Mouse (Mus musculus) lung, postnatal 0 days (tissue): ENCODE measurements at regions not wholly inside any gene's neighbourhood (a gene's known extent, or its start where the extent isn't known, plus 50 kb on each side); places are given as distances from the start of the nearest gene placed in this dataset.

Experiments used
- ATAC-seq: fragments of 200-750 bp; cut with Nextera tagmentation; 2 replicates; pipeline ENCODE4 v1.8.0; 2017; ENCODE audit warnings: moderate library complexity
- DNase-seq: peaks from one replicate; pipeline ENCODE4 v3.0.0-alpha.2; 2016; ENCODE audit warnings: low spot score
- H3K27ac ChIP-seq: fragments of 300-500 bp; sonication (generic); 2 replicates; pipeline ENCODE4 v1.5.1; 2014; ENCODE audit warnings: antibody characterized with exemption, mild to moderate bottlenecking, low read length, mixed read lengths
- H3K27me3 ChIP-seq: fragments of 300-500 bp; sonication (generic); replicated peaks from 2 replicates; pipeline ENCODE4 v1.6.1; 2014; ENCODE audit warnings: low read length, mixed read lengths; ENCODE audit not compliant: insufficient read depth
- H3K36me3 ChIP-seq: fragments of 300-500 bp; sonication (generic); 2 replicates; pipeline ENCODE4 v1.6.1; 2014; ENCODE audit warnings: low read length, mixed read lengths; ENCODE audit not compliant: insufficient read depth
- H3K4me1 ChIP-seq: fragments of 300-500 bp; sonication (generic); 2 replicates; pipeline ENCODE4 v1.6.1; 2014; ENCODE audit warnings: antibody characterized with exemption, low read depth, low read length, mixed read lengths; ENCODE audit not compliant: insufficient read depth
- H3K4me2 ChIP-seq: fragments of 300-500 bp; sonication (generic); replicated peaks from 2 replicates; pipeline ENCODE4 v1.6.1; 2014; ENCODE audit warnings: low read depth, mild to moderate bottlenecking, low read length, moderate library complexity, mixed read lengths
- H3K4me3 ChIP-seq: fragments of 300-500 bp; sonication (generic); 2 replicates; pipeline ENCODE4 v1.5.1; 2014; ENCODE audit warnings: low read depth, low read length
- H3K9ac ChIP-seq: fragments of 300-500 bp; sonication (generic); replicated peaks from 2 replicates; pipeline ENCODE4 v1.6.1; 2014; ENCODE audit warnings: low read depth, mild to moderate bottlenecking
- H3K9me3 ChIP-seq: fragments of 300-500 bp; sonication (generic); 2 replicates; pipeline ENCODE4 v1.6.1; 2016; ENCODE audit warnings: low read length, mixed read lengths
- CTCF ChIP-seq: IDR thresholded peaks from 2 replicates; pipeline ENCODE4 v1.5.1; 2016; ENCODE audit warnings: antibody characterized with exemption, mild to moderate bottlenecking
- EP300 ChIP-seq: IDR thresholded peaks from 2 replicates; pipeline ENCODE4 v1.6.1; 2016; ENCODE audit warnings: antibody characterized with exemption, mild to moderate bottlenecking, control low read depth
- WGBS: fragments of 180-500 bp; shearing (Covaris S2); extraction: QIAGEN DNeasy Blood & Tissue Kit; methylation state at CpG from one replicate; pipeline ENCODE4 v1.1.7; 2014; 5-methylcytosine and 5-hydroxymethylcytosine counted together

GRCm38 (mm10) chr13:107306958-107307357 lies 285.0 kb upstream of the Kif2a start:
- no peak overlapping the region for H3K4me2 ChIP-seq
- H3K4me1 ChIP-seq = no peaks in the 10 kb centered on the region; the same call in 1 of the 2 replicates
- DNase-seq (no peak), ATAC-seq (no peak)
- WGBS = 81% methylated on average over 1 of the region's 1 CpGs
- H3K4me3 ChIP-seq = no peak overlapping the region
- no peaks in the 10 kb centered on the region for H3K27me3 ChIP-seq
- no peak for TF ChIP-seq CTCF
- no peaks in the 10 kb centered on the region for H3K36me3 ChIP-seq
- H3K9ac ChIP-seq = no peak overlapping the region
- H3K9me3 ChIP-seq = no peaks in the 10 kb centered on the region
- no peak overlapping the region for H3K27ac ChIP-seq

- Histone ChIP-seq H3K4me2 (no peak overlapping the region), H3K36me3 (no peaks in the 10 kb centered on the region), H3K4me3 (no peak overlapping the region), H3K9me3 (no peaks in the 10 kb centered on the region), H3K27ac (no peak overlapping the region), H3K4me1 (no peaks in the 10 kb centered on the region; the same call in 1 of the 2 replicates), H3K27me3 (no peaks in the 10 kb centered on the region), H3K9ac (no peak overlapping the region)
- TF ChIP-seq EP300 (no peak), CTCF (no peak)
- DNase-seq (no peak), ATAC-seq (no peak)
- WGBS = 66% methylated on average over 1 of the region's 1 CpGs
Observed at GRCm38 (mm10) chr13:107306232-107306631, 284.3 kb upstream of the Kif2a start.

GRCm38 (mm10) chr13:107305738-107306137 lies 283.8 kb upstream of the Kif2a start:
- WGBS = 43% methylated on average over 1 of the region's 1 CpGs
- Histone ChIP-seq H3K9me3 (no peaks in the 10 kb centered on the region), H3K4me2 (no peak overlapping the region), H3K4me1 (no peaks in the 10 kb centered on the region; the same call in 1 of the 2 replicates), H3K27me3 (no peaks in the 10 kb centered on the region), H3K27ac (no peak overlapping the region), H3K36me3 (no peaks in the 10 kb centered on the region), H3K4me3 (no peak overlapping the region), H3K9ac (no peak overlapping the region)
- TF ChIP-seq CTCF = no peak
- no peak for TF ChIP-seq EP300
- DNase-seq (no peak), ATAC-seq (no peak)

GRCm38 (mm10) chr13:107303878-107304277 lies 282.0 kb upstream of the Kif2a start:
- Histone ChIP-seq H3K9ac (no peak overlapping the region), H3K27ac (no peak overlapping the region), H3K9me3 (no peaks in the 10 kb centered on the region), H3K27me3 (no peaks in the 10 kb centered on the region), H3K36me3 (no peaks in the 10 kb centered on the region), H3K4me3 (no peak overlapping the region), H3K4me2 (no peak overlapping the region), H3K4me1 (no peaks in the 10 kb centered on the region; the same call in 1 of the 2 replicates)
- TF ChIP-seq CTCF (no peak), EP300 (no peak)
- 36% methylated on average over 7 of the region's 7 CpGs for WGBS
- DNase-seq = no peak
- ATAC-seq = no peak

- WGBS = 14% methylated on average over 5 of the region's 5 CpGs
- Histone ChIP-seq H3K9me3 (no peaks in the 10 kb centered on the region), H3K4me3 (no peak overlapping the region), H3K36me3 (no peaks in the 10 kb centered on the region), H3K9ac (no peak overlapping the region), H3K4me2 (no peak overlapping the region), H3K27me3 (no peaks in the 10 kb centered on the region), H3K4me1 (no peaks in the 10 kb centered on the region; the same call in 1 of the 2 replicates), H3K27ac (no peak overlapping the region)
- DNase-seq (peak; percentile 16), ATAC-seq (no peak)
- TF ChIP-seq EP300 = no peak
- TF ChIP-seq CTCF = no peak
Observed at GRCm38 (mm10) chr13:107303322-107303721, 281.4 kb upstream of the Kif2a start.

GRCm38 (mm10) chr13:107300792-107301191 lies 278.9 kb upstream of the Kif2a start:
- DNase-seq = no peak
- H3K4me2 ChIP-seq = no peak overlapping the region
- H3K27me3 ChIP-seq = no peaks in the 10 kb centered on the region
- H3K27ac ChIP-seq = no peak overlapping the region
- H3K9ac ChIP-seq = no peak overlapping the region
- ATAC-seq = no peak
- no peaks in the 10 kb centered on the region; the same call in 1 of the 2 replicates for H3K4me1 ChIP-seq
- WGBS = 66% methylated on average over 2 of the region's 2 CpGs
- no peak for TF ChIP-seq EP300
- TF ChIP-seq CTCF = no peak
- H3K9me3 ChIP-seq = no peaks in the 10 kb centered on the region
- no peak overlapping the region for H3K4me3 ChIP-seq
- no peaks in the 10 kb centered on the region for H3K36me3 ChIP-seq

- no peak for DNase-seq
- H3K27ac ChIP-seq = no peak overlapping the region
- no peak overlapping the region for H3K4me3 ChIP-seq
- H3K9me3 ChIP-seq = no peaks in the 10 kb centered on the region
- no peak for TF ChIP-seq EP300
- no peak for TF ChIP-seq CTCF
- H3K4me1 ChIP-seq = no peaks in the 10 kb centered on the region
- no peaks in the 10 kb centered on the region for H3K36me3 ChIP-seq
- H3K4me2 ChIP-seq = no peak overlapping the region
- 61% methylated on average over 6 of the region's 6 CpGs for WGBS
- no peaks in the 10 kb centered on the region for H3K27me3 ChIP-seq
- ATAC-seq = no peak
- no peak overlapping the region for H3K9ac ChIP-seq
Observed at GRCm38 (mm10) chr13:107264581-107264980, 242.7 kb upstream of the Kif2a start.
